ENCODE assay signal across 11 mouse cellular contexts in genomic region chrX:99360095-99360890, GRCm38 (mm10).
DNase-seq lines count a peak whose midpoint lies in the region; ATAC-seq lines count a peak whose summit lies in the region.
"Had no signal": no experiment of that assay in that cellular context is flagged by ENCODE, and none has a peak within 500 bp of the region (broad histone marks: within the 10 kb centered on the region; RNA-seq: fewer than 3 reads in every experiment).

No protein-coding gene starts in this region.

- H3K27me3 ChIP-seq in intestine, embryonic 14.5 days (replicated peaks; ENCODE audit: control insufficient read depth, insufficient read depth, low read length) = peaks cover 15% of the 10 kb centered on the region; the same call in 1 of the 2 replicates
- H3K27me3 ChIP-seq in intestine, embryonic 15.5 days (replicated peaks) = peaks cover 8% of the 10 kb centered on the region; the same call in 1 of the 2 replicates
- no peaks in the 10 kb centered on the region; the same call in 1 of the 2 replicates for H3K27me3 ChIP-seq in forebrain, embryonic 16.5 days (replicated peaks; ENCODE audit: control insufficient read depth, insufficient read depth, low read length)

- H3K4me1 ChIP-seq in intestine, embryonic 14.5 days (replicated peaks; ENCODE audit: control insufficient read depth, insufficient read depth, low read length) = no peaks in the 10 kb centered on the region
- H3K4me1 ChIP-seq in intestine, embryonic 15.5 days (replicated peaks) = 0 out of 2 replicates have a peak, but pooled peaks cover 4% of the 10 kb centered on the region
- peaks cover 12% of the 10 kb centered on the region; the same call in 1 of the 2 replicates for H3K4me1 ChIP-seq in forebrain, embryonic 16.5 days (replicated peaks; ENCODE audit: control insufficient read depth, insufficient read depth, low read length)

- H3K27ac ChIP-seq in intestine, embryonic 14.5 days (ENCODE audit: low read depth) = no peak overlapping the region
- no peak overlapping the region for H3K27ac ChIP-seq in intestine, embryonic 15.5 days
- H3K27ac ChIP-seq in forebrain, embryonic 16.5 days (ENCODE audit: low read length) = peak overlapping the region; percentile 0; the same call in 1 of the 2 replicates
- H3K27ac ChIP-seq: gastrocnemius, adult 2 months had no signal

- no peaks in the 10 kb centered on the region for H3K9me3 ChIP-seq in intestine, embryonic 14.5 days (ENCODE audit: control insufficient read depth, low read length)
- no peaks in the 10 kb centered on the region for H3K9me3 ChIP-seq in intestine, embryonic 15.5 days
- no peaks in the 10 kb centered on the region for H3K9me3 ChIP-seq in forebrain, embryonic 16.5 days (ENCODE audit: control insufficient read depth, low read length)

- H3K4me3 ChIP-seq in intestine, embryonic 14.5 days (ENCODE audit: low read depth, low read length) = no peak overlapping the region
- no peak overlapping the region for H3K4me3 ChIP-seq in intestine, embryonic 15.5 days (replicated peaks)
- H3K4me3 ChIP-seq in forebrain, embryonic 16.5 days (replicated peaks; ENCODE audit: low read length) = no peak overlapping the region
- H3K4me3 ChIP-seq: gastrocnemius, adult 2 months had no signal

- H3K9ac ChIP-seq in intestine, embryonic 14.5 days (ENCODE audit: low read length) = no peak overlapping the region
- H3K9ac ChIP-seq in intestine, embryonic 15.5 days = no peak overlapping the region
- H3K9ac ChIP-seq in forebrain, embryonic 16.5 days (replicated peaks; ENCODE audit: low read depth, low read length) = no peak overlapping the region

- H3K4me2 ChIP-seq in intestine, embryonic 14.5 days (ENCODE audit: low read length) = no peak overlapping the region
- no peak overlapping the region for H3K4me2 ChIP-seq in intestine, embryonic 15.5 days (replicated peaks)
- H3K4me2 ChIP-seq in forebrain, embryonic 16.5 days (ENCODE audit: low read length) = no peak overlapping the region

- no peak for ATAC-seq in intestine, embryonic 14.5 days (replicated peaks; ENCODE audit: low FRiP score, low TSS enrichment, low read depth)
- ATAC-seq in intestine, embryonic 15.5 days = no peak
- ATAC-seq in forebrain, embryonic 16.5 days = peak; percentile 65
- ATAC-seq in CD4-positive, CD25-positive, alpha-beta regulatory T cell, adult 4 months = no peak

- H3K36me3 ChIP-seq in intestine, embryonic 14.5 days (ENCODE audit: control insufficient read depth, insufficient read depth, low read length) = no peaks in the 10 kb centered on the region
- H3K36me3 ChIP-seq in intestine, embryonic 15.5 days = no peaks in the 10 kb centered on the region
- no peaks in the 10 kb centered on the region for H3K36me3 ChIP-seq in forebrain, embryonic 16.5 days (ENCODE audit: control insufficient read depth, insufficient read depth)

- 60% methylated on average over 11 of the region's 11 CpGs for WGBS in intestine, embryonic 14.5 days
- WGBS in intestine, embryonic 15.5 days = 61% methylated on average over 11 of the region's 11 CpGs
- 61% methylated on average over 11 of the region's 11 CpGs for WGBS in forebrain, embryonic 16.5 days

- peak; percentile 54 for DNase-seq in intestine, embryonic 14.5 days (ENCODE audit: low spot score)
- DNase-seq in urinary bladder, postnatal 4 days (ENCODE audit: low spot score in 2 of 2) = peak; percentile 15 to 55
- no peak for DNase-seq in urinary bladder, adult 2 months (ENCODE audit: low spot score)
- peak; percentile 26 for DNase-seq in telencephalon, adult 2 months (ENCODE audit: low read depth, low spot score)
- DNase-seq in adrenal gland, postnatal 10 days = no peak
- DNase-seq: gastrocnemius, adult 2 months; kidney, postnatal 4 days; thymus, postnatal 14 days had no signal

Comparison
In these comparisons a context has a peak if more than half of its experiments do, and no peak if none do; other contexts are left out.
1. DNase-seq: peak in intestine, embryonic 14.5 days (single experiment), urinary bladder, postnatal 4 days (2 of 2) and telencephalon, adult 2 months (single experiment); none in urinary bladder, adult 2 months (single experiment) and adrenal gland, postnatal 10 days (single experiment).